Mouse (Mus musculus) forelimb bud, embryonic 11.5 days (tissue): ENCODE measurements around the gene Aph1b.

Source experiments
- DNase-seq: peaks from one replicate; pipeline ENCODE4 v3.0.0-alpha.2; 2012; ENCODE audit warnings: low read depth, low spot score

Aph1b gene

DNA sequence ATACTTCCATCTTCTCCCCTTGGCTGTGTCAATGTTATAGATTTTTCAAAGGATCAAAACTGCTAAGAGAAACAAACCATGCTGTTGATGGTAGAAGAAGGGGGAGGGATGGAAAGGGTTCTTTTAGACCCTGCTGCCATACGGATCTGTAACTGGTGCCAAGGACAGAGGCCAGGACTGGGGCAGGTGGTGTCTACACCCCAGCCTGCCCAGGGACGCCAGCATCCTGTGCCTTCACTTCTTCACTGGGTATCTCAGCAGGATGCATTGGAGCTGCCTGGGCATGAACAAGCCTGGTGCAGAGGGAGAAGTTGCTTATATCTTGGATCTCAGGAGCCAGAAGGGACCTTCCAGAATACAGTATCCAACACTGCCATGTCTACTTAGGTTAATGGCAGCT, 50.8 kb downstream of the Aph1b start:
- no peak for DNase-seq

DNA sequence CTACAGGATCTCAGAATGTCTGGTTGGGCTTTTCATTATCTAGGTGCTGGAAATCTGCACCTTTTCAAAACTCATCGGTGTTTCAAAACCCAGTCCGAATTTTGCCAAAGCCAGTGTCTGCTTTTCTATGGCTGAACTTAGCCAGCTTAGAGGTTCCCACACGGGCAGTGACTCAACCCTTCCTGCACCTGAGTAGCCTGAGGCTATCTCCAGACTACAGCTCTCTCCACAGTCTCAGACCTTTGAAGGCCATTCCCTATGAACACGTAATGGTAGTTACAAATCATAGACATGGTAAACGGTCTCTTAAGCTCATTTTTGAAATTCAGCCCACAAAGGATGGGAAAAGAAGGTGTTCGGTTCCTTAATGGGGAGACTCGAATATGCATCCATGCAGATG, 55.8 kb downstream of the Aph1b start:
- DNase-seq = no peak

GRCm38 (mm10) chr9:66736551-66736950, 58.7 kb downstream of the Aph1b start:
- DNase-seq = no peak

DNA sequence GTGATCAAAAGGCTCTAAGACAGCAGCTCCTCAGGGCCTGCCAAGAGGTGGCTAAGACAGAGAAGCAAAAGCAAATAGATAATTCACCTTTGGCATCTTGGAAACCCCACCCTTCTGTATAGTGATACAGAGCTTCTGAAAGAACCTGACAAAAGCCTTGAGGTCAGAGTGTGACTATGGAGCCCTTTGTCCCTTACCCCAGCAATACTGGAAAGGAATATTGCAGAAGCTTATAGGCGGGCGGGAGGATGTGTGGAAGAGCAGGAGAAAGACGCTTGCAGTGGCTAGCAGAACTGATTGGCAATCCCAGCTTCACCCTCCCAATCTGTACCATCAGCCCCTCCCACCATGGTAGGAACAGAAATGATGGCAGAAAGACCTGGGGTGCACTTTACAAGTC, 59.3 kb downstream of the Aph1b start:
- no peak for DNase-seq

GRCm38 (mm10) chr9:66735122-66735521, 60.2 kb downstream of the Aph1b start:
- no peak for DNase-seq

DNA sequence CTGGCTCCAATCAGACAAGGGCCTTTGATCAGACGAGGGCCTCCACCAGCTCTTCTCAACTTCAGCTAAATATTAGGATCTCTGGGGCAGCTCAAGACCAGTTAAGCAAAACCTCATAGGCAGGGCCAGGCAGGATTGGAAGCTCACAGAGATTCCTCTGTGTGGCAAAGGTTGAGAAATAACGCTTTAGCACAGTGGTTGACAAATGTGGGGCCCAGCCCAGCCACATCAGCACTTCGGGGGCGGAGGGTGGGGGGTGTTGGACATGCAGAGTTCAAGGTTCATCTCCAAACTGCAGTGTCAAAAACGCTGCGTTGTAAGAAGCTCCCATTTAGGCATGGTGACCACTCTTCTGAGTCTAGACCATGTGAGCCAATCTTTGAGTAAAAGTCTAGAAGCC, 60.7 kb downstream of the Aph1b start:
- DNase-seq = no peak

DNA sequence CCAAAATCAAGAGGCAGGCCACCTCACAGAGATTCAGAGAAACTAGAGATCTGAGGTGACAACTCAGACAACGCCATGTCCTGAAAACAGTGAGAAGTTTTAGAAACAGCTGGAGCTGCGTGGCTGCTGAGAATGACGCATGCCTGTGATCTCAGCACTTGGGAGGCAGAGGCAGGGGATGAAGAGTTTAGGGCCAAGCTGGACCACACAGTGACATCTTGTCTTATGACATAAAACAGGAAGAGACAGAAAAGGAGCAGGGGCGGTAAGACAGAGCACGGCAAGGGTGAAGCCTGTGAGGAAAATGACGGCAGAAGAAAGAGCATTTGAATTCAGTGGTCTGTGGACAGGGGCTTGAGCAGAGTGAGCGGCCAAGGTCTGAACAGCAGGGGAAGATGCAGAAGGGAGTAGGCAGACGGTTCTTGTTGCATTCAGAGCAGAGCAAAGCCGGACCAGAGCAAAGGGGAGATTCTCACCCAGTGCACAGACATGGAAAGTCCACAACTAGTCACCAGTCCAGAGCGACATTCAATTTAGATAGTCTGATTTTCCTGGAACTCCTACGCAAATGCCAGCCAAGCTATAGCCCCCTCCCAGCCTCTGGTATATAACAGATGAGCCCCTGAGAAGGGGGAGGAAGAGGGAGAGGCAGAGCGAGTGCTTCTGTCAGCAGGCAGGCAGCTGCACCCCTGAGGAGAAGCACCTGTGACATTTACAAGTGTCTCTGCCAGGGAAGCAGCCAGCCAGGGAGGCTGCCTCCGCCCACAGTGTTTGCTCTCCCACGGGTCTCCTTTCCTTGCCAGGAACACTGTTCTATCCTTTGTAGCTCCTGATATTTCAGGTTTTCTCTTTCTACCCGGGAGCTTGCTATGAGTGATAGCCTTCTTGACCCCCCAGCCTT, 62.2 kb downstream of the Aph1b start:
- no peak for DNase-seq

- no peak for DNase-seq
These were observed 64.0 kb downstream of the Aph1b start for GRCm38 (mm10) chr9:66731284-66731683.

DNA sequence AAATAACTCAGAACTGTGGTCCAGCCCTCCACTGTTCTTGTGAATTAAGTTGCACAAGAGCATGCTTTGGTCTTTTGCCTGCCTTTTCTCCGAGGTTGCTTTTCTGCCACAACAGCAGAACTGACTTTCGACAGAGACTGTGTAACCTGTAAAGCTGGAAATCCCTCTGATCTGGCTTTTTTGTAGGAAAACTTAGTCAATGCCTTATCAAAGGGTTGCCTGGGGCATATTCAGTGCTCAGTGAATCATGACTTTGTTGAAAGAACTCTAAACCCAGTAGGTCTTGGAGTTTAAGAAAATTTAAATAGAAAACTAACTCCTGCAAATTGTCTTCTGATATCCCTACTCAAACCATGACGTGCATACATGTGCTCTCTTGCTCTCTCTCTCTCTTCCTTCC, 64.7 kb downstream of the Aph1b start:
- no peak for DNase-seq

GRCm38 (mm10) chr9:66727333-66727732, 68.0 kb downstream of the Aph1b start:
- DNase-seq = no peak

- no peak for DNase-seq
These were observed 69.7 kb downstream of the Aph1b start for GRCm38 (mm10) chr9:66725591-66725990.
